Mouse (Mus musculus) heart, embryonic 13.5 days (tissue): ENCODE data around the gene Myo3b. TPM values are rescaled to one million over a fixed set of nuclear protein-coding genes. Genes with fewer than 3 reads are reported as not detected.
"Not testable (repeated sequence)": the region's sequence is repeated elsewhere in the genome, so short reads cannot be mapped to it uniquely, and the experiment has no call there.

Experiments used
- ATAC-seq: fragments of 200-750 bp; cut with Nextera tagmentation; 2 replicates; pipeline ENCODE4 v1.8.0; 2017; ENCODE audit warnings: moderate TSS enrichment; ENCODE audit not compliant: insufficient number of reproducible peaks, low FRiP score, low TSS enrichment; ENCODE audit errors: extremely low read depth
- H3K27ac ChIP-seq: fragments of 300-500 bp; sonication (generic); replicated peaks from 2 replicates; pipeline ENCODE4 v1.5.1; 2015; ENCODE audit warnings: moderate library complexity, mild to moderate bottlenecking, inconsistent platforms
- H3K27me3 ChIP-seq: fragments of 300-500 bp; sonication (generic); replicated peaks from 2 replicates; pipeline ENCODE4 v1.6.1; 2015; ENCODE audit warnings: mild to moderate bottlenecking, inconsistent platforms
- H3K36me3 ChIP-seq: fragments of 300-500 bp; sonication (generic); 2 replicates; pipeline ENCODE4 v1.6.1; 2015; ENCODE audit warnings: mild to moderate bottlenecking, inconsistent platforms
- H3K4me1 ChIP-seq: fragments of 300-500 bp; sonication (generic); 2 replicates; pipeline ENCODE4 v1.6.1; 2015; ENCODE audit warnings: inconsistent platforms
- H3K4me2 ChIP-seq: fragments of 300-500 bp; sonication (generic); 2 replicates; pipeline ENCODE4 v1.6.1; 2015; ENCODE audit warnings: inconsistent platforms, mild to moderate bottlenecking, moderate library complexity
- H3K4me3 ChIP-seq: fragments of 300-500 bp; sonication (generic); 2 replicates; pipeline ENCODE4 v1.5.1; 2015; ENCODE audit warnings: moderate library complexity, mild to moderate bottlenecking, inconsistent platforms
- H3K9ac ChIP-seq: fragments of 300-500 bp; sonication (generic); 2 replicates; pipeline ENCODE4 v1.6.1; 2015; ENCODE audit warnings: inconsistent platforms, mild to moderate bottlenecking, moderate library complexity
- H3K9me3 ChIP-seq: fragments of 300-500 bp; sonication (generic); 2 replicates; pipeline ENCODE4 v1.6.1; 2016; ENCODE audit warnings: inconsistent platforms
- WGBS: fragments of 180-500 bp; shearing (Covaris S2); methylation state at CpG from one replicate; pipeline ENCODE4 v1.1.7; 2015; ENCODE audit warnings: mixed read lengths; 5-methylcytosine and 5-hydroxymethylcytosine counted together
- polyA plus RNA-seq: library from polyadenylated mRNA; unstranded; fragments of >200 nt; fragmentation: Nextera tagmentation; extraction: Ambion mirVana; gene quantifications from 2 replicates; pipeline ENCODE4 v1.2.1, GENCODE M21; 2015

Myo3b gene
- polyA plus RNA-seq, 1 experiment from 2014 or later: 0.20 TPM

- Histone ChIP-seq H3K4me1 (no peaks in the 10 kb centered on the region), H3K4me3 (no peak overlapping the region), H3K36me3 (no peaks in the 10 kb centered on the region), H3K9ac (no peak overlapping the region), H3K4me2 (no peak overlapping the region), H3K9me3 (0 out of 2 replicates have a peak, but pooled peaks cover 3% of the 10 kb centered on the region), H3K27ac (no peak overlapping the region), H3K27me3 (no peaks in the 10 kb centered on the region)
- 81% methylated on average over 1 of the region's 1 CpGs for WGBS
- no peak for ATAC-seq
Measured at GRCm38 (mm10) chr2:70208411-70208810, 169.5 kb downstream of the Myo3b start.

DNA sequence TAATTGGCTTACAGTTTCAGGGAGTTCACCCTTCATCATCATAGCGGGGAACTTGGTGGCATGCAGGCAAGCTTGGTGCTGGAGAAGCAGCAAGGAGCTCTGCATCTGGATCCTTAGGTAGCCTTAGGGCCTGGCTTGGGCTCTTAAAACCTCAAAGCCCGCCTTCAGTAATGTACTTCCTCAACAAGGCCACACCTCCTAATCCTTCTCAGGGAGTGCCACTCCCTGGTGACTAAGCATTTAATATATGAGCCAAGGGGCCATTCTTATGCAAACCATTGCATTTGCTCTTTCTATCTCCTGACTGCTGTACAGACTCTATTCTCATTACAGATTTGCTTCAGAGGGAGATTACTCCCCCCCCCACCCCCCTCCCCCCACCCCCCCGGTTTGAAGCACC is 170.9 kb downstream of the Myo3b start:
- Histone ChIP-seq H3K36me3 (no peaks in the 10 kb centered on the region), H3K27ac (no peak overlapping the region), H3K9me3 (0 out of 2 replicates have a peak, but pooled peaks cover 3% of the 10 kb centered on the region), H3K9ac (no peak overlapping the region), H3K27me3 (no peaks in the 10 kb centered on the region), H3K4me1 (no peaks in the 10 kb centered on the region), H3K4me2 (no peak overlapping the region), H3K4me3 (no peak overlapping the region)
- ATAC-seq: no peak
- WGBS: 76% methylated on average over 3 of the region's 3 CpGs

DNA sequence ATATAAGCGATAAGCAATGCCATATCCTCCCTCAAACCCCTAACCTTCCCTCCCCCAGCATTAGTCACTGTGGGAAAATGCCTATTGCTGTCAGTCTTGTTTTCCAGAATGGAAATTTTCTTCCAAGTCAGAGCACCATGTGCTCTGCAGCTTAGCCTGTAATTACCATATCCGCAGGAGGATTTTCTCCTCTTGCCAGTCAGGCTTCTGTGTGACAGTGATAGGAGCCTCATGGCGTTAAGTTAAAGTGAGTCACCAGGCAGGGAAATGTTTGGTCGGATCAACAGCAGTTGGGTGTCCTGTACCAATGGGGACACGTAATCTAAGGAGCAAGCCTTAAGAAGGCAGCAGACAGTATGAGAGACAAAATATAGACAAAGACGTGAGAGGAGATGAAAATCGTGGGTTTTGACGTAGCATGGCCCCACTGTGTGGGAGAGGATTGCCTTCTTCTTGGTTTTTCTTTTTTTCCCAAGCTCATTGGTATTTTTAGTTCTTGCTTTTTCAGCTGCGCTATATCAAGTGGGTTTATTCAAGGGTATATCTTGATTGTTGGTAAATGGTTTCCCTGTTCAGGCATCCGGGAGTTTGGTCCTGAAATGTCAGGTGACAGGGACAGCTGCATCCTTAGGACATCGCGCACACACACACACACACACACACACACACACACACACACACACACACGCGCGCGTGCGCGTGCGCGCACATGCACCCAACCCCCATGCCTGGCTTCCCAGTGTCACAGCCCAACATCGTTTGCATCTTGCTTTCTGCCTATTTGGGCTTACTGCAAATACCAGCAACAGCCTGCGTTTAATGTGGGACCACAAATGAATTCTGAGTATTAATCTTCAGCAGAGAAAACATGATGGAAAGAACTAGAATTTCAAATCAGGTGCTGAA is 171.8 kb downstream of the Myo3b start:
- Histone ChIP-seq H3K4me1 (no peaks in the 10 kb centered on the region), H3K27ac (no peak overlapping the region), H3K36me3 (no peaks in the 10 kb centered on the region), H3K4me3 (no peak overlapping the region), H3K4me2 (no peak overlapping the region), H3K9ac (no peak overlapping the region), H3K27me3 (0 out of 2 replicates have a peak, but pooled peaks cover 2% of the 10 kb centered on the region), H3K9me3 (0 out of 2 replicates have a peak, but pooled peaks cover 3% of the 10 kb centered on the region)
- 77% methylated on average over 22 of the region's 22 CpGs for WGBS
- ATAC-seq: no peak

- Histone ChIP-seq H3K4me2 (no peak overlapping the region), H3K27ac (no peak overlapping the region), H3K9me3 (0 out of 2 replicates have a peak, but pooled peaks cover 2% of the 10 kb centered on the region), H3K4me1 (no peaks in the 10 kb centered on the region), H3K36me3 (no peaks in the 10 kb centered on the region), H3K4me3 (no peak overlapping the region), H3K9ac (no peak overlapping the region), H3K27me3 (peaks cover 12% of the 10 kb centered on the region; the same call in 1 of the 2 replicates)
- WGBS: 66% methylated on average over 8 of the region's 8 CpGs
- no peak for ATAC-seq
Measured at GRCm38 (mm10) chr2:70214401-70214800, 175.5 kb downstream of the Myo3b start.

GRCm38 (mm10) chr2:70217800-70218199 is 178.9 kb downstream of the Myo3b start:
- no peak overlapping the region for H3K9ac ChIP-seq
- H3K9me3 ChIP-seq: no peaks in the 10 kb centered on the region
- H3K27me3 ChIP-seq: peaks cover 37% of the 10 kb centered on the region
- no peaks in the 10 kb centered on the region for H3K36me3 ChIP-seq
- H3K4me1 ChIP-seq: no peaks in the 10 kb centered on the region
- no peak for ATAC-seq
- no peak overlapping the region for H3K4me3 ChIP-seq
- no peak overlapping the region for H3K27ac ChIP-seq
- WGBS: 36% methylated on average over 3 of the region's 3 CpGs
- H3K4me2 ChIP-seq: no peak overlapping the region

- WGBS: 71% methylated on average over 8 of the region's 8 CpGs
- Histone ChIP-seq H3K4me1 (no peaks in the 10 kb centered on the region), H3K36me3 (no peaks in the 10 kb centered on the region), H3K4me2 (no peak overlapping the region), H3K27ac (no peak overlapping the region), H3K9ac (no peak overlapping the region), H3K4me3 (no peak overlapping the region), H3K9me3 (no peaks in the 10 kb centered on the region), H3K27me3 (peaks cover 44% of the 10 kb centered on the region)
- ATAC-seq: no peak
Measured at GRCm38 (mm10) chr2:70218469-70218868, 179.5 kb downstream of the Myo3b start.

GRCm38 (mm10) chr2:70226679-70227078 is 187.8 kb downstream of the Myo3b start:
- Histone ChIP-seq H3K4me1 (no peaks in the 10 kb centered on the region), H3K9me3 (no peaks in the 10 kb centered on the region), H3K27me3 (peaks cover 63% of the 10 kb centered on the region), H3K4me2 (no peak overlapping the region), H3K36me3 (no peaks in the 10 kb centered on the region), H3K9ac (no peak overlapping the region), H3K27ac (no peak overlapping the region), H3K4me3 (no peak overlapping the region)
- no peak for ATAC-seq
- 9% methylated on average over 3 of the region's 3 CpGs for WGBS

- not testable (repeated sequence) for H3K4me2 ChIP-seq, ATAC-seq, H3K36me3 ChIP-seq, H3K4me1 ChIP-seq, H3K4me3 ChIP-seq, H3K27ac ChIP-seq, H3K9me3 ChIP-seq, H3K9ac ChIP-seq
- WGBS: 71% methylated on average over 4 of the region's 4 CpGs
- peaks cover 35% of the 10 kb centered on the region for H3K27me3 ChIP-seq
Measured at GRCm38 (mm10) chr2:70234450-70234849, 195.5 kb downstream of the Myo3b start.

DNA sequence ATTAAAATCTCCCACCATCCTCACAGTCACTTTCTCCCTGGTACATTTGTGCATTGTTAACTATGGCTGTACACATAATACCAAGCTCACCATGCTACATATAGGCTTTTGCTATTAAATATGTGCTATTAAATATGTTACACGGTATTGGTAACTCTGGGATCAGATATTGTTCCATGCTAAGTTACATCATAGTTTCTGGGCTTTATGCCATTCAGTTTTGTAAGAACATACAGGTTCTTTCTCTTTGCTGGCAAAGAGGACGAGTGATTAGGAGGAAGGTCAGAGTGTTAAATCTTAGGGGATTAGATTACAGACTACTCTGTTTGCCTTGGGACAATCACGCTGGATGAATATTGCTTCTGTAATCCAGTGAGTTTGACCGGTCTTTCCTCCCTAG is 207.1 kb downstream of the Myo3b start:
- Histone ChIP-seq H3K27ac (no peak overlapping the region), H3K4me1 (no peaks in the 10 kb centered on the region), H3K9ac (no peak overlapping the region), H3K27me3 (peaks cover 33% of the 10 kb centered on the region), H3K4me2 (no peak overlapping the region), H3K36me3 (no peaks in the 10 kb centered on the region), H3K9me3 (no peaks in the 10 kb centered on the region), H3K4me3 (no peak overlapping the region)
- 59% methylated on average over 4 of the region's 4 CpGs for WGBS
- ATAC-seq: no peak

DNA sequence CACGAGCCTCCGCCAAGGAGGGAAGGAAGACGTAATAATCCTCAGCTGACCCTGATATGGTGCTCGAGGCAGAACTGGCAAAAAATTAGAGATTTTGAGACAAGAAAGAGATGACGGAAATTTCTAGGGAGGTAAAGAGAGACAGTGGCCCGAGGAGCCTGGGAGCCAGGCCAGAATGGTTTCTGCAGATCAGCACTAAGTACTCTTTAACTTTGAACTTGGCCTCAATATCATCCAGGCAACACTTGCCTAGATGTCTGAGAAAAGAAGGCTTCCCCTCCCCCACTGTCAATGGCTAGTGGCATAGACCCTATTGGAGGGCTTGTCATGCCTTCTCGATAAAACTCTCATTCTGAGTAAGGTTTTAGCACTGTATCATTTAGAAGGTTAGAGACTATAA is 209.7 kb downstream of the Myo3b start:
- Histone ChIP-seq H3K36me3 (no peaks in the 10 kb centered on the region), H3K4me1 (no peaks in the 10 kb centered on the region), H3K27me3 (peaks cover 30% of the 10 kb centered on the region), H3K27ac (no peak overlapping the region), H3K9ac (no peak overlapping the region), H3K4me2 (no peak overlapping the region), H3K4me3 (no peak overlapping the region), H3K9me3 (no peaks in the 10 kb centered on the region)
- no peak for ATAC-seq
- 69% methylated on average over 7 of the region's 7 CpGs for WGBS

GRCm38 (mm10) chr2:70249872-70250271 is 210.9 kb downstream of the Myo3b start:
- Histone ChIP-seq H3K4me2 (no peak overlapping the region), H3K9ac (no peak overlapping the region), H3K9me3 (no peaks in the 10 kb centered on the region), H3K4me3 (no peak overlapping the region), H3K4me1 (no peaks in the 10 kb centered on the region), H3K27me3 (peaks cover 24% of the 10 kb centered on the region), H3K27ac (no peak overlapping the region), H3K36me3 (no peaks in the 10 kb centered on the region)
- ATAC-seq: no peak
- WGBS: 40% methylated on average over 4 of the region's 4 CpGs

- WGBS: 79% methylated on average over 10 of the region's 10 CpGs
- H3K27me3 ChIP-seq: peaks cover 22% of the 10 kb centered on the region
Measured at GRCm38 (mm10) chr2:70251256-70251655, 212.3 kb downstream of the Myo3b start.

More at GRCm38 (mm10) chr2:70251256-70251655, 212.3 kb downstream of the Myo3b start:
- Histone ChIP-seq H3K9ac (no peak overlapping the region), H3K9me3 (no peaks in the 10 kb centered on the region), H3K4me2 (no peak overlapping the region), H3K4me3 (no peak overlapping the region), H3K4me1 (no peaks in the 10 kb centered on the region), H3K36me3 (no peaks in the 10 kb centered on the region), H3K27ac (no peak overlapping the region)
- no peak for ATAC-seq
